Mouse (Mus musculus) embryo, embryonic 11 days (tissue): Measurements from ENCODE around the gene Lhcgr.

Experiments used
- DNase-seq: peaks from one replicate; pipeline ENCODE4 v3.0.0-alpha.2; 2015

Gene Lhcgr

GRCm38 (mm10) chr17:88702345-88702744, 89.4 kb downstream of the Lhcgr start:
- DNase-seq: no peak

GRCm38 (mm10) chr17:88700901-88701300, 90.9 kb downstream of the Lhcgr start:
- no peak for DNase-seq

GRCm38 (mm10) chr17:88696656-88697333, 95.0 kb downstream of the Lhcgr start:
- peak; percentile 11 for DNase-seq

- DNase-seq: no peak
Measured at GRCm38 (mm10) chr17:88688226-88688625, 103.6 kb downstream of the Lhcgr start.

- no peak for DNase-seq
Measured at GRCm38 (mm10) chr17:88675310-88676309, 116.2 kb downstream of the Lhcgr start.

- DNase-seq: peak; percentile 43
Measured at GRCm38 (mm10) chr17:88670800-88671199, 121.0 kb downstream of the Lhcgr start.

GRCm38 (mm10) chr17:88669921-88670320, 121.9 kb downstream of the Lhcgr start:
- DNase-seq: no peak

GRCm38 (mm10) chr17:88668452-88668851, 123.3 kb downstream of the Lhcgr start, which contains the start of gene Gtf2a1l:
TSS of gene Gtf2a1l (plus strand) at chr17:88668660.
- peak; percentile 76 for DNase-seq
